Mouse (Mus musculus) splenic B cell, adult 2 months (primary cell): Measurements from ENCODE around the gene Rtn4rl1.

ENCODE experiments used
- DNase-seq: peaks from one replicate; pipeline ENCODE4 v3.0.0-alpha.2; 2011; ENCODE audit warnings: low read depth, low spot score
- H3K27me3 ChIP-seq: 2 replicates; pipeline ENCODE4 v1.6.1; 2012; ENCODE audit warnings: mild to moderate bottlenecking, low read length, moderate library complexity, mixed read lengths; ENCODE audit not compliant: control insufficient read depth, poor library complexity, insufficient read depth, severe bottlenecking
- H3K36me3 ChIP-seq: 2 replicates; pipeline ENCODE4 v1.6.1; 2012; ENCODE audit warnings: mild to moderate bottlenecking, low read length, moderate library complexity, mixed read lengths; ENCODE audit not compliant: control insufficient read depth, poor library complexity, insufficient read depth, severe bottlenecking

The Rtn4rl1 gene

DNA sequence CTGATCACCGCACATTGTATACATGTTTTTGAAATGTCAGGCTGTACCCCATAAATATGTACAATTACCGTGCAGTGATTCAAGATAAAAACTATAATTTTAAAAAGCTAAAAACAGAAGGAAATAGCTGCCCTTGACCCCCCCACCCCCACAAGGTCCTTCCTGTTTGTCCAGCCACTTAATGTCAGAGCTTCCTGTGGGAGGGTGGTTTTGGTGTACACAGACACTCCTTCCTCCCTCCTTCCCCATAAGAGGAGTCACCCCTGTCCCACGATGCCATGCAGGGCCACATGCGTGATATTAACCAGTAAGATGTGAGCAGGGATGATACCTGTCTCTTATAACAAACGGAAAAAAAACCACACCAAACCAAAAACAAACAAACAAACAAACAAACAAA, 61.7 kb downstream of the Rtn4rl1 start:
- H3K36me3 ChIP-seq: no peaks in the 10 kb centered on the region
- DNase-seq: peak; percentile 29
- H3K27me3 ChIP-seq: no peaks in the 10 kb centered on the region

DNA sequence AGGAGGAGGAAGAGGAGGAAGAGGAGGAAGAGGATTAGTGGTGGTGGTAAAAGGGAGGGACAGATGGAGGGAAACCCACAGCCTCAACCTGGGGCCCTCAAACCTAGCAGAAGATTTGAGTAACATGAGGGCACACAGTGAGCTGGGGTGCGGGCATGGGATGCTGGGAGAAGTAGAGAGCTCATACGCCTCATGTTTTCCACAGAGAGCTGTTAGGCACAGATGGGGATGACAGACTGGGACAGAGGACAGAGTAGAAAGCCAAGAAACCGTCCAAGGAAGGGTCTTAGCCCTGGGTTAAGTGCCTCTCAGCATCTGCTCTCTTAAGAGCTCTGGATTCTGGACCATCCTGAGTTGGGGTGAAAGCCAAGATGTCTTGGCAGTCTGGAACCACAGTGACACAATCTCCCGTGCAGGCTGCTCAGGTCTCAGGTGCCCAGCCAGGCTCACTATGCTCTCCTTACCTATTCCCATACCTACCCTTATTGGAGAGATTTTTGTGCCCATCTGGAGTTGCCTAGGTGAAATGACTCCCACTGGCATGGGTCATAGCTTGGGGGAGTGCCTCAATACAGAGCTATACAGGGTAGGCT, 63.6 kb downstream of the Rtn4rl1 start:
- H3K36me3 ChIP-seq: no peaks in the 10 kb centered on the region
- DNase-seq: no peak
- no peaks in the 10 kb centered on the region for H3K27me3 ChIP-seq

DNA sequence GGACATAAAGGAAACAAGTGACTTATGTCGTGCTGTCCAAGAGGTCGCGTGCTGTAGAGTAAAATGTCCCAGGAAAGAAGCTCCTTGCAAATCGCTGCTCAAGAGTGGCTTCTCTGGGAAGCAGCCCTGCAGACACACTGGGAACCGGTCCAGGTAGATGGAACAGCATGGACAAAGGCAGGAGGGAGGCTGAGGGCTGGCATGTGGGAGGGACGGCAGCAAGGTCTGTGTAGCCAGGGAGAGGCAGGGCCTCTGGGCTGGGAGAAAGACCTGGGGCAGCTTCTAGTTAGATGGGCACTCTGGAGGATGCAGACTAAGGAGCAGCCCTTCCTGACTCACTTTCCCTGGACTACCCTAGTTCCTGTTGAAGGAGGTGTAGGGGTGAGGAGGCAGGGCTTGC, 65.8 kb downstream of the Rtn4rl1 start:
- no peak for DNase-seq
- Histone ChIP-seq H3K36me3 (no peaks in the 10 kb centered on the region), H3K27me3 (no peaks in the 10 kb centered on the region)

DNA sequence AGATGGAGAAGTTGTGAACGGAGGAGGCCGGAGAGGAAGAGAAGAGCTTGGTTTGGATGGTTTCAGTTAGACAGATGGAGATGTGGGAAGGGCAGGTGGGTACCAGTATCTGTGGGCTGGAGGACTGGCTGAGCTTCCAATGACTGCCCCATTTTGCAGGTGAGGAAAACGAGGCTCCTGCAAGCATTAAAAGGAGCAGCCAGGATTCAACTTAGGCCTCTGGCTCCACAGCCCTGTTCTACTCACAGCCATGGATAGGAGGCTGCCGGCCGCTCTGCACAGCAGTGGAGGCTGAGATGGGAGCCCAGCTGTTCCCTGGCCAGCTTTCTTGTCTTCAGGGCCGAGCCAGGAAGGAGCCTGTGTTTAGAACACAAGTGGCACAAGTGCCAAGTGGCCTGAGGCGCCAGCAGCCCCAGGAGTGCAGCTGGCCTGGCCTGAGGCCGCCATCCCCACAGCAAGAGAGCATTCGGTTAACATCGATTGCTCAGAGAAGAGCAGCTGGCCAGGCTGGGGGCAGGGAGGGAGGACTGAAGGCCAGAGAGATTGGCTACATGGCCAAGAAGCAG, 66.5 kb downstream of the Rtn4rl1 start:
- H3K36me3 ChIP-seq: no peaks in the 10 kb centered on the region
- DNase-seq: no peak

DNA sequence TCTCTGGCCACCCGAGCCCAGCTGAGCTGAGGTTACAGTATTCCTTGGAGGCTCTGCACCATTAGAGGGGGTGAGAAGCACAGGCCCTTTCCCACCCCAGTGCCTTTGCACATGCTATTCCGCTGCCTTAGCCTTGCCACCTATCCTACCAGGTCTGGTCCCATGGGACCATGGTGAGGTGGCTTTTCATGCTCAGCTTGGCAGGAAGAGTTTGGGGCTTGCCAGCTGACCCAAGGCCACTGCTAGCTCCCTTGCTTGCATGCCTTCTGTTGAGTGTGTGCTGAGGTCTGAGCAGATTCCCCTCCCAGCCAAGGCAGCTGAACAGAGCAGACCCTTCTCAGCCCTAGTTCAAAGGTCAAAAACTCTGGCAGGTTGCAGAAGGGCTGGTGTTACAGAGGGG, 67.4 kb downstream of the Rtn4rl1 start:
- DNase-seq: no peak
- Histone ChIP-seq H3K27me3 (no peaks in the 10 kb centered on the region), H3K36me3 (no peaks in the 10 kb centered on the region)

More for the DNA sequence above, 66.5 kb downstream of the Rtn4rl1 start:
- no peaks in the 10 kb centered on the region for H3K27me3 ChIP-seq

DNA sequence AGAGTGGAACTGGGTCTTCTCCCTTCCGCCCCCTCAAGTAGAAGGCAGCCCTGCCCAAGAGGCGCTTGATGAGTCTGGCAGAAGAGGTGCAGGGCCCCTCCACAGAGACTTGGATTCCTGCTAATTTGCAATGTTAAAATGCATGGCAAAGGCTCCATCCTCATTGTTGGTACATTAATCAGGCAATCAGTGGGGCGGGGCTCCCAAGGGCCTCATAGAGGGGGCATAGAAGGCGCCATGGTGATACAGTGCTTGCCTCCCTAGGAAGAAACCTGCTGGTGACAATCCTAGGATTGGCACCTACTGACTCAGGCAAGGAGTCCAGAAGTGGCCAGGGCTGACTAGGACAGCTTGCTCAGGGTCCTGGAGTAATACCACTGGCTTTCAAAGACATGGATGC, 68.1 kb downstream of the Rtn4rl1 start:
- Histone ChIP-seq H3K27me3 (no peaks in the 10 kb centered on the region), H3K36me3 (no peaks in the 10 kb centered on the region)
- DNase-seq: no peak

DNA sequence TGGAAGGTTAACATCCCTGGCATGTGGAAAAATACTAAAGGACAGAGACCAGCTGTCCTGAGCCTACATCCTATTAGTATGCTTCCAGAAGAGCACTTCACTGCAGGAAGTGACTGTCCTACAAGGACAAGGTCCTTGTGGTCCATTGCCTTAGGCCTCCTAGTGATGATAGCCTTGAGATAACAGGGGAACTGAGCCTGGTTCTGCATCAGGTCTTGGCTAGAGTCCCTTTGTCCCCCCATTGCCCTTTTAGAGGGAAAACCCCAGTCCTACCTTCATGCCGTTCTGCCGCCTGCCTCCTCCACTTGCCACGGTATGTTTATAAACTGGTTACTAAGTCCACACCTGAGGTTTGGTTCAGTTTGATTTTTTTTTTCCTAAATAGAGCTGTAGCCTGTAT, 68.6 kb downstream of the Rtn4rl1 start:
- H3K27me3 ChIP-seq: no peaks in the 10 kb centered on the region
- DNase-seq: no peak
- H3K36me3 ChIP-seq: no peaks in the 10 kb centered on the region

DNA sequence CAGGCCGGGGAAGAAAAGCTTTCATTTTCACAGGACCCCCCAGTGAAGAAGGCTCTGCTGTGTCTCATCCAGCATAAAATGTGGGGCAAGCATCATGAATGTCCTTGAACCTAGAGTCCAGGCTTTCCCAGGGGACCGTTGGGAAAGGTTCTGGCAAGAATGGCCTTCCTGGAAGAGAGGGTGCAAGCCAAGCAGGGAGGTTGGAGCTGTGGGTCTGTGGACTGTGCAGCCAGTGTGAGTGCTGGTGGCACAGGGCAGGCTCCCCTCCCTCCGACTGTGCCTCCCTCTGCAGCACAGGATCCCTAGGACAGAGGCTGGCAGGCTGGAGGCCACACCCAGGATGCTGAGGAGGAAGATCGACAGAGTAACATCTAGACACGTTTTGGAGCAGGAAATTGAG, 69.2 kb downstream of the Rtn4rl1 start:
- no peak for DNase-seq
- Histone ChIP-seq H3K27me3 (no peaks in the 10 kb centered on the region), H3K36me3 (no peaks in the 10 kb centered on the region)

DNA sequence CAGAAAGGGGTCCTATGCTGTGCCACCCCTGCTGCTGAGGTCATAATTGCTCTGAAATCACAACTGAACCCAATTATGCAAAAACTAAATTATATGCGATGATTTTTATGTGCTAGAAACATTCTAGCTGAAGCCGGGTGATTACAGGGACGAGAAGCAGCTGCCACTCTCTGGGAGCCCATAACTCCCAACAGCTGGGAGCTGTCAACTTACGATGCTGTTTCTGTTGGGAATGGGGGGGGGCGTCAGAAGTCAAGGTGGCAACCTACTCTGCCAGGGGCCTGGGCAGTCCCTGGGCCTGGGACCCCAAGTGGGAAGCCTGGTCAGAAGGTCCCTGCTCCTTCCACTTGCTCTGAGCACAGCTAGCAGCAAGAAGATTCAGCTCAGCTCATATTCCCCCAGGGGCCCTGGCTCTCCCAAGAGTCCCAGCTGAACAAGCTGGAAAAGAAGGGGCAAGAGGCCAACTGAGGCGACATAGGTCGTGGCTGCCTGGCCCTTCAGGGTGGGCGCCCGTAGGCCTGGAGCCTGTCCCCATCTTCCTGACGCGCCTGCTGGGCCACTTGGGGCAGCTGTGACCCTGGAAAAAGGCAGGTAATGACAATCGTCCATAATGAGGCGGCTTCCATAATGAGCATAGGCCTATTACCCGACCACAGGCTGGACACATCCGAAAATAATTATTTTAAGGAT, 69.8 kb downstream of the Rtn4rl1 start:
- Histone ChIP-seq H3K27me3 (no peaks in the 10 kb centered on the region), H3K36me3 (no peaks in the 10 kb centered on the region)
- no peak for DNase-seq

DNA sequence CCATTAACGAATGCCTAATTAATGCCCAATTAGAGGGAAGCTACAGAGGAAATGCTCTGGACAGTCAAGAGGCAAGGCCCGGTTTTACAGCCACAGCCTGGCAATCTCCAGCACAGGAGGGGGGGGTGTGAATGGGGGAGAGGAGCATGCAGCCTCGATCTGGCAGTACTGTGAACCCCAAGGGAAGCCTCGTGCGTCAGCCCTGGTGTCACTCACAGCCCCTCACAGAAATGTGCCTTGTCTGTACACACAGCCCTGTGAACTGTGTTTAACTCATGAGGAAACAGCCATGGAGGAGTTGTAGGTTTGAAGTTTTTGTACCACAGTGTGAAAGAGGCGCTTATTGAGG, 70.4 kb downstream of the Rtn4rl1 start:
- no peaks in the 10 kb centered on the region for H3K27me3 ChIP-seq
- DNase-seq: no peak
- no peaks in the 10 kb centered on the region for H3K36me3 ChIP-seq

DNA sequence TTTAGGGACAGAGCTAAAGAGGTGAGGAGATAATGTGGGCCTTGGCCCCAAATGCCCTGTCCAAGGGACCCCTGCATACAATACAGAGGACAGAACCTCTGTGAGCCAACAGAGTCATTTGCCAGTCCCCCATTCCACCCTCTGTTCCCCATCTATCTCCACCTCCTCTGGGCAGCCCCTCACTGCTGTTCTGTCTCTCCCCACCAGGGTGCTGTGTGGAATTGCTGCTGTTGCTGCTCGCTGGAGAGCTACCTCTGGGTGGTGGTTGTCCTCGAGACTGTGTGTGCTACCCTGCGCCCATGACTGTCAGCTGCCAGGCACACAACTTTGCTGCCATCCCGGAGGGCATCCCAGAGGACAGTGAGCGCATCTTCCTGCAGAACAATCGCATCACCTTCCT, 71.0 kb downstream of the Rtn4rl1 start:
- Histone ChIP-seq H3K27me3 (no peaks in the 10 kb centered on the region), H3K36me3 (no peaks in the 10 kb centered on the region)
- DNase-seq: no peak

DNA sequence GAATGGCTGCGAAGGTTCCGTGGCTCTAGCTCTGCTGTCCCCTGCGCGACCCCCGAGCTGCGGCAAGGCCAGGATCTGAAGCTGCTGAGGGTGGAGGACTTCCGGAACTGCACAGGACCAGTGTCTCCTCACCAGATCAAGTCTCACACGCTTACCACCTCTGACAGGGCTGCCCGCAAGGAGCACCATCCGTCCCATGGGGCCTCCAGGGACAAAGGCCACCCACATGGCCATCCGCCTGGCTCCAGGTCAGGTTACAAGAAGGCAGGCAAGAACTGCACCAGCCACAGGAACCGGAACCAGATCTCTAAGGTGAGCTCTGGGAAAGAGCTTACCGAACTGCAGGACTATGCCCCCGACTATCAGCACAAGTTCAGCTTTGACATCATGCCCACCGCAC, 72.0 kb downstream of the Rtn4rl1 start:
- no peaks in the 10 kb centered on the region for H3K36me3 ChIP-seq
- DNase-seq: no peak
- no peaks in the 10 kb centered on the region for H3K27me3 ChIP-seq

DNA sequence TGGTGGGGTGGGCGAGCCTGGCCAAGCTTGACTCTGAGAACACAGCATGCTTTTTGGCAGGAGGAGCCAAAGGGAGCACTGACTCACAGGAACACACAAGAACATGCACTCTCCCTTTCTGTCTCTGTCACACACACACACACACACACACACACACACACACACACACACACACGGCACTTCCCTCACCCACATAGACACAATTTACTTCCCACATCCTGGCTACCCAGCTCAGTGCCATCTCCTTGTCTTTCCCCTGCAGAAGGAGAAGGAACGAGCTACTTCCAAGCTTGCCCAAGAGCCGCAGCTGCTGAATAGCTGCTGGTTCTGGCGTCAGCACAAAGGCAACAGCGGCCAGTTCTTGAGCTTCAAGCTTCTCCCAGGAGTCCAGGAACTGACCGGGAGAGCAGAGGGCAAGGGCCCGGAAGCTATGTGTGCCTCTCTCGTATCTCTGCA, 74.3 kb downstream of the Rtn4rl1 start:
- no peak for DNase-seq
- Histone ChIP-seq H3K27me3 (no peaks in the 10 kb centered on the region), H3K36me3 (no peaks in the 10 kb centered on the region)

DNA sequence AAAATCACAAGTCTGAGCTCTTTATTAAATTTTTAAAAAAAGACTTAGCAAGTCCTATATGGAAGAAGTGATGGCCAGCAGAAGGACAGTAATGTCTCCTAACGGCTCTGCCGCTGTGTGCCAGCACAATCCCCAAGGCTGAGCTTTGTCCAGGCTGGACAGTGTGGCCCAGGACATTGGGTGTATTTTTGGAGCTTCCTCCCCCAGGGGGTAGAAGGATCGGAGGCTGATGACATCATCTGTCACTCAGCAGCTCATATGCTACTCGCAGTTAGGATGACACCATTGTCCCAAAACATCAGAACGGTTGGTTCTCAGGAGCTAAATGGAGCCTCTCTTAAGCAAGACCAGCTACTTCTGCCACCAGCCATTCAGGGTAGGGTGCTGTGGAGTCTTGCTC, 74.9 kb downstream of the Rtn4rl1 start:
- DNase-seq: no peak
- Histone ChIP-seq H3K36me3 (no peaks in the 10 kb centered on the region), H3K27me3 (no peaks in the 10 kb centered on the region)

DNA sequence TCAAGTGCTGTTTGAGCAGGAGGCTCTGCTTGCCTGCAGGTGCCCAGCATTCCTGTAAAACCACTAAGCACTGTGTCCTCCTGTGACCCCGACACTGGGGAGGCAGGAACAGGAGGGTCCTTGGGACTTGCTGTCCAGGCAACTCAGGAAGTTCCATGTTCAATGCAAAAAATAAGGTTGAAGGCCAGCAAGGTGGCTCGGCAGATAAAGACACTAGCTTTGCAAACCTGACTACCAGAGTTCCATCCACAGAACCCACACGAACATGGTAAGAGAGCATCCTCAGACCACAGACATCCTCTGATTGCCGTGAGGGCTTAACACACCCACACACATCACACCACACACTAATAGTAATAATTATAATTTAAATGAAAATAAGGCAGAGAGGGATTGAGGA, 75.6 kb downstream of the Rtn4rl1 start:
- Histone ChIP-seq H3K27me3 (no peaks in the 10 kb centered on the region), H3K36me3 (no peaks in the 10 kb centered on the region)
- no peak for DNase-seq
